Mouse (Mus musculus): ENCODE data around the gene Rad51b.

Rad51b gene

DNA sequence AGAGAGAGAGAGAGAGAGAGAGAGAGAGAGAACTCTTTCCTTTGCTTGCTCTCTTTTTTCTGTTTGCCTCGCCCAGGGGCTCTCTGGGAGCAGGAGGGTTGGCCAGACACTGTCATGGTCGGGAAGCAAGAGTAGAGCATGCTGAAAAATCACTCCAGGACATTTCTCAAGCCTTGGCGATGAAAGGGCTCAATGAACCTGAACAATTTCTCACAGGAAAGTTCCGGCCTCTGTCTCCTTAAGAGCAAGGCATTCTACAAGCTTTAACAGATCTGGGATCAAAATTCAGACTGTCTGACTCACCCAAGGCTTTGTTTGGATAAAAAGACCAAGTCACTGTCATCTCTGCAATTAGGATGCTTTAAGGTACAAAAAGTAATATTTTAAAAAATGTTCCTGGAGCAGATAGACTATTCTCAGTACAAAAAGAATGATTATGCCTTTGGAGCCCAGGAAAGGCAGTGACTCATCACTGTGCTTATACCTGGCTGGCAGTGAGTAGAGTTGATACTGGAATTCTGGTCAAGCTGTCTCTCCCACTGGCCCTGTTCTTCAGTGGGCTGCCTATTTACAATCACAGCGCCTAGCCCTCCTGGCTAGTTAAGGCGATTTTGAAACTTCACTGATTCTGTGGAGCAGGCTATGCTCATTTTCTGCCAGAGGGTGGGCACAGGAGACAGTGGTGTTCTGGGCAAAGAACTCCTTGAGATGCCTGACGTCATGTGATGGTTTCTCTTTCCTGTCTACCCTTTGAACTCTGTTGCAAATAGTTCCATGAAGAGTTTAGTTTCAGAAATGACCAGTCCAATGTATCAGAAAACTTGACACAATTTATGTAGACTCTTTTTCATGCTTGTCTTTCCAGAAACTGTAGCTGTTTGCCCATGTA, 352.0 kb downstream of the Rad51b start:
- DNase-seq (ENCODE audit: low read depth) = peak; percentile 47

DNA sequence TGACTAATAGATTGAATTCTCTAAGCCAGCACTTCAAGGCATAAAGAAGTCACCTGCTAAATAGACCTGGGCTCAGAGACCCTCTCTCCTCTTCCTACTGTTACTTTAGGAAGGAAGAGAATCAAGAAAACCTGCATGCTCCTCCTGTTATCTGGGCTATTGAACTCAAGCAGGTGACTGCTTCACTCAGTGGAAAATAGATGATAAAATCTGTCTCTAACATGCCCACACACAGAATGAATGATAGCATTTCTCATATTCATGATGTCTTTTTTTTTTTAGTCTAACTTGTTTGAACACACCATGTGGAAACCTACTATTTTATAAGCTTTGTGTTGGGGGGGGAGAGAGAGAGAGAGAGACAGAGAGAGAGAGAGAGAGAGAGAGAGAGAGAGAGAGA, 352.7 kb downstream of the Rad51b start:
- DNase-seq (ENCODE audit: low read depth) = peak; percentile 46

DNA sequence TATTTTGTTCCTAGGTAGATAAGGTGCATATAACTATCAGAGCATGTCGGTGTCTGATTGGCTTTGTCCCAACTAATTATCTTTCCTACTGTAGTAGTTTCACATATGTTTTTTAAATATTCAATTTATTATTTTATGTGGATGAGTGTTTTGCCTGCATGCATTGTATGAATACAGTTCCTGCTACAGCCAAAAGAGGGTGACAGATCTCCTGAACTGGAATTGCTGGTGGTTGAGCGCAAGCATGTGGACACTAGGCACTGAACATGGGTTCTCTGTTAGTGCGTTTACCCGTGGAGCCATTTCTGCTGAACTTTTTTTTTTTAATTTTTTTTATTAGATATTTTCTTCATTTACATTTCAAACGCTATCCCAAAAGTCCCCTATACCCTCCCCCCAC, 358.1 kb downstream of the Rad51b start:
- DNase-seq (ENCODE audit: low read depth) = no peak

DNA sequence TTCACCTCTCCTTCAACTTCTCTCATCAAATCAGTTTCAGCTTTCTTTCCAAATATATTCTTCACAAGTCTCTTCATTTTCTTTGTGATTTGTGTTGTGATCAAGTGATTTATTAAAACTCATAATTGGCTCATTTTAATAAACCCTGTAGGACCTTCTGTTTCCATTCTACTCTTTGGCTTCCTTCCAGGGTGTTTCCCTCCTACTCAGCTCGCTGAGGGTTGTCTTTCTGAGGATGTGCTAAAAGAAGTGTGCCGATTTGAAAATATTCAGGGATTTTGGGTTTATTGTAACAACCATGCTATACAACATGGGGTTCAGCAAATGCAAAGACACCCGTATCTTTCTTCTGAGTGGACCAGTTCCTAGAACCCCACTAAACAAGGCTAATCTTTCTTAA, 361.8 kb downstream of the Rad51b start:
- DNase-seq (ENCODE audit: low read depth) = no peak

DNA sequence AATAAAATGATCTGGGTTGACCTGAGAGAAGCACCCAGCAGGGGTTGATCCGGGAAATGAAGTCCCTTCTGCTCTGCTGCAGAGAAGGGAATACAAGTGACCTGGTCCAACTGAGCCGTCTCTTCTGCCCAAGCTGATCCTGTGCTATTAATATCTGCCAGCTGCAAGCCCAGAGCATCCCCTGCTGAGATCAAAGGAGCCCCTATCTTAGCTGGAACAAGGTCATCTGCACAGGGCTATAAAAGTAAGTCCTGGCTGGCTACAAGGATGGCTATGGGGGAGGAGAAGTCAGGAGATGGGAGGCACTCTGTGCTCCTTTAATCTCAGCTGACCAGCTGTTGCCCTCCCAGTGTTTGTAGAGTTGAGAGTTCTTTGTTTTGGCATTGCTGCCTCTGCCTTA, 364.2 kb downstream of the Rad51b start:
- no peak for DNase-seq (ENCODE audit: low read depth)

DNA sequence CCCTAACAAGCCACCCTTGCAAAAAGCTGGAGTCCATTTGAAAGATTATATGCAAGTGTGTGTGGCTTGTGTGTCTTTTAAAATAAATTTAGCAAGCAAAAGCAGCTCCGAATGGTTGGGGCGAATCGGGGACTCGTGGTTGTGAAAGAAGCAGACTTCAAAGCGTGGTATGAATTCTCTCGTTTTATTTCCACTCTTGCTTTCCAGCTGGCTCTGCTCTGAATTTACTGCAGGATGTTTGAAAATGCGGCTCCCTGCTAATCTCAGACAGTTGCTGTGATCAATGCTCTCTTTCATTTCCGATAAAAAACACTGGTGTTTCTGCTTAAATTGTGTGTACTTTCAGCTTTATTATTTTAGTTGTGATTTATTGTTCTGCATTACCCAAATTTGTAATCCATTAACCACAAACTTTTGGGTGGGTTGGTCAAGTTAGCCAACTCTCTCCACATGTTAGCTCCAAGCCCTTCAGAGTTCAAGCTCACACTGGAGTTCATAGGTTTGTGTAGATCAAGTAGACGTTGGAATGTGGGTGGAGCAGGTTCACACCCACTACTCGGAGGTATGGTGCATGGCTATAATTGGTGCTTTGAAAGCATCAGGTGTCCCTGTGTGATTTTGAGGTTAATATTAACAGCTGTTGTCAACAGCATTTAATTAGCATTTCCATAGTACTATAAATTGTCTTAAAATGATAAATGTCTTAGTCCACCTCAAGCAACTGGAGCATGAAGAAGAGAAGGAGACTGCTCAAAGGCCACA, 366.2 kb downstream of the Rad51b start:
- DNase-seq (ENCODE audit: low read depth) = peak; percentile 51

DNA sequence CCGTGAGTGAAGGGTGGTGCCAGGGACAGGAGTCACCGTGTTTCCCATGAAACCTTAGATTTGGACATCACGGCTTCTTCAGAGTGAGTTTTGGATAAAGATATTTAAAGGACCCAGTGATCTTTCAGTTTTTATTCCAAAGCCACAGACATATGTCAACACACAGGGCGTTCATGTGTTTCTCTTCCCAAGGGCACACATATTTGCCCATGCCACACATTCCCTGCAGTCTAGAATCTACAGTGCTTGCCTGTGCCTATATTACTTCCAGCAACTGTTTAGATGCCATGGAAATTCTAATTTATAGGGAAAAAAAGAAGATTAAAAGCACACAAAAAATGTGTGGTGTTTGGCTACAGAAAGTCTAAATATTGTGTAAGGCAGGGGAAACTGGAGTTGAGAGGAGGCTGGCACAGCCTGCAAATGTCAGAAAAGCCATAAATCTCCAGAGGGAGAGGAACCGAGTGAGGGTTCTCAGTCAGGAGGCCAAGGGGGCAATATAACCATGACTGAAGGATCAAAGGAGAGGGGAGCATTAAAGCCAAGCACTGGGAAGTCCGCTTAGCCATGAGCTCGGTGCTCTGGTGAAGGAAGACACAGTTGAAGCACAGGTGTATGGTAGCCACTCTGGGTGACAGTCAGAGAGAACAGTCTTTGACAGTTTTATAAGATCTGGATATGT, 367.0 kb downstream of the Rad51b start:
- no peak for DNase-seq (ENCODE audit: low read depth)

DNA sequence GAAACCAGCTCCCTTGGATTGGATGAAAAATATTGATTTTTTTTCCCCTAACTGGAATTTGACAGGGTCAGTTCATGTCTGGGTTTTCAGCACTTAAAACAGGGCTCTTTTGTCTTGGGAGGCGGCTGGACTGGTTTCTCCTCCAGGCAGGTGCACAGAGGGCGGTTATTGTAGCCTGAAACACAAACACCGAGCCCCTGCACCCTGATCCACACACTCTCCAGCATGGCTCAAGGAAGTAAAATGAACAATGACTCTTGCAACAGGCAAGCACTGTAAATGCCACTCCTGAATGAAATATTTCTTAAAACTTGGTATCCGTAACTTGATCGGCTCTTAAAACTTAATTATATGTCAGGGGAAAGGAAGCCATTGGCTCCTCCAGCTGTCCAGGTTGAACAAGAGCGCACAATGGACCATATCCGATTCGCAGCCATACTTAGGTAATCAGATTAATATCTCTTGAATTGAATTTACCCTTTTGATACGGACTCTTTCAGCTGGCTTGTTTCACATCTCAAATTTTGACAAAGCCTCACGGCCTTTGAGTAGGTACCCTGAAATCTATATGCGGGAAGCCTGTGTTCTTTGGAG, 377.9 kb downstream of the Rad51b start:
- no peak for DNase-seq (ENCODE audit: low read depth)

DNA sequence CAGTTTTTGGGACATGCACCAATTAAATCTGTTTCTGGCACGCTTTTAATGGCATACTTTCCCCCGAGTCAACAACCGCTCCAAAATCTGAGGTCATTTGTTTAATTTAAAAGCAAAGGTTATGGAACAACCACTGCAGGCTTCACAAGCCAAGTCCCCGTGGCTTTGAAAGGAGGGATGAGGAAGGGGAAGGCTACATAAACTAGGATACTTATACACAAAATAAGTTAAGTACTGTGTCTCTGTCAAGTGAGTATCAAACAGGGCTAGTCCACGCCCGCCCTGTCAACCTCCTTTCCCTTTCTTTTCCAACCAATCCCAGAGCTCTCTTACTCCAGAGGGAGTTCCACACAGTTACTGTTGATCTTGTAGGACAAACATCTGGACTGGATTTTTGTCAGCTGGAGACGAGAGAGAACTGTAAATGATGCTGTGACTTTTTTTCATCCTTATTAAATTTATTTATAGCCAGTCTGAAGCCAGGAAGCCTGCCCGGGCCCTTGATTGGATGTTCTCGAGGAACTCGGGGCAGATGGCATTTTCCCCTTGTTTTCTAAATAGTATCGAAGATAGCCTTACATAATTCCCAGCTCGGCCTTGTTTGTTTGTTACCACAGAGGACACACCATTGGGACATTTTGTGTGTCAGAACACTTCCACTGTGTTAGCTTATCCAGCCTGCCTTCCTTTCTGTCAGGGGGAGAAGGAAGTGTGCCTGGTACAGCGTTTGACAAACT, 378.5 kb downstream of the Rad51b start:
- DNase-seq (ENCODE audit: low read depth) = no peak

DNA sequence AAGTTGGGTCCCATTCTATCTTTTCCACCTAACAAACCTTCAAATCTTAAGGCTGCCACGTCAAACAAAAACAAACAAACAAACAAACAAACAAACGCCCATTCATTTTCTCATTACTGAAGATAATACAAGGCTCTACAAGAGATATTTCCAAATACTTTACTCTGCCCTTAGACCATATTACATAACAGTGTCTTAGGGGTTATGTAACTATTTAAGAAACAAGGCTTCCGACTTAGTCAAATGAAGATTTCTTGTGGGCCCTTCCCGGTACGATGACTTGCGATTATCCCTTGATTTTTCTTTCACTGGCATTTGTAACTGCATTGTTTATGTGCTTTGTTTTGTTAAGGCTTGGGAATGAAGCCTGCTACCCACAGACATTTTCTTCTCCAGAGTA, 379.2 kb downstream of the Rad51b start:
- no peak for DNase-seq (ENCODE audit: low read depth)

DNA sequence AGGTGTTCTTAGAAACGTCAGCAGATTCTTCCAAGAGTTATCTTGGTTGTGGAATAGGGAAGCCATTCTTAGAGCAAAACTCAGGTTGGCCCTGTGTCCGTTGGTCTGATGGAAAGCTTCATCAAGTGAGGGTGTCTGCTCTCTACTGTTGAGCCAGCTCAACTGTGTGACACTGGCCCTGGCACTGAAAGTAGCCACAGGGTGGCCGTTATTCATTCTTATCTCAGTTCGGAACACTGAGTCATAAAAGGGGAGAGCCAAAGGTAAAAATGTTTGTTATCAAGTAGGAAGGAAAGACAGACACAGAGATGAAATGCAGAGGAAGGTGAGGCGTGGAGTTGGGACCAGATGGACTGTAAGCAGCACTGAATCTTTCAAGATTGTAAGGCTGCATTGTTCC, 379.8 kb downstream of the Rad51b start:
- no peak for DNase-seq (ENCODE audit: low read depth)

DNA sequence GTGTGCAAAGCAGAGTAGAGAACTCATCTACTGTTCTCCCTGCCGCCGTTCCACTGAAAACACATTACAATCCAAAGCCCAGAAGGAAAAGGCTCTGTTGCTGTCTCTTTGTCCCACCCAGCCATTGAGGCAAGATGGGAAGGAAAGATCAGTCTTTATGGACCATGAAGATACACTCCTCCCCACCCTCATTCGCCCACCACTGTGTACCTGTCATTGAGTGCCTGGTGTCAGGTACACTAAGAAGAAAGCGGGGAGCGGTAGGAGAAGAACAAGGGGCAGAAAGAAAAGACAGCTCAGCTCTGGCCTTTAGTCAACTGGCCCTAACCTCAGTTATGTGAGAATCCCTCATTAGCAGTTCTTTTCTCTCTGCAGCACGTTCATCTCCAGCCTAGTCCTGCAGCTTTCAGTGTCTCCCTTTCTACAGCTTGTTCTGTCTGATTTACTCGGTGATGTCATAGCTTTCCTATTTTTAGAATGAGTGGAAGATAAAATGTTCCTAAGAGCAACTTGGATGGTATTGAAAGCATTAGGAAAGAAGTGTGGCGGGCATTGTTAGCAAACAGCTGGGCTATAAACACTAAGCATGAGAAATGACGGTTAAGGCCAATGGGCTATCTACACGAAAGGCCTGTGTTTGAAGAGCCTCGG, 382.3 kb downstream of the Rad51b start:
- no peak for DNase-seq (ENCODE audit: low read depth)

DNA sequence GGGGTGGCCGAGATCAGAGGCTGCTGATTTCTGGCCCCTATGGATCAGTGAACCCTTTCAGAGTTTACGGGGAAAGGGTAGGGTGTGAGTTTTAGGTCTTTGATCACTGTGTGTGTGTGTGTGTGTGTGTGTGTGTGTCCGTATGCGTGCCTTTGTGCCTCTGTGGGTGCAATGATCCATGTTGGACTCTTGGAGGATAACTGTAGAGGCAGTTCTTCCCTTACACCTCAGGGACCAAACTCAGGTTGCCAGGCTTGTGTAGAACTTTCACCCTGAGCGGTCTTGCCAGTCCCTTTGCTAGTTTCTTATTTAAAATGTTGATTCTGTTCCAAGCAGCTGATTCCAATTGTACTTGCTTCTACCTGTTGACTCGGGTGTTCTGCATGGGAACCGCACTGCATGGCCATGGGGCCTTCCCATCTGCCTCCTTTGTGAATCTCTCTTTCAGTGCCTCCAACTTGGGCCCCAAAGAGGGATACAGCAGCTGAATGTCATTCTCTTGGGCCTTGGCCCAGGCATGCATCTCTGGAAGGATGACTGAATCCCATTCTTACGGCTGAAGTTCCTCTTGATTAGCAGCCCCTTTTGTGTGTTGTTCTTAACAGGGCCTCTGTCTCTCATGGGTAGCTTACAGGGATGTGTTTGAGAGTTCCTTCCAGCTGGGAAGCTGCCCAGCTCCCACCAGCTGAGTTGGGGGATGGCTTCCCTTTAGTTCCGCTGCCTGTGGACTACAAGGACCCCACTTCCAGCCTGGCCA, 383.0 kb downstream of the Rad51b start:
- DNase-seq (ENCODE audit: low read depth) = no peak

DNA sequence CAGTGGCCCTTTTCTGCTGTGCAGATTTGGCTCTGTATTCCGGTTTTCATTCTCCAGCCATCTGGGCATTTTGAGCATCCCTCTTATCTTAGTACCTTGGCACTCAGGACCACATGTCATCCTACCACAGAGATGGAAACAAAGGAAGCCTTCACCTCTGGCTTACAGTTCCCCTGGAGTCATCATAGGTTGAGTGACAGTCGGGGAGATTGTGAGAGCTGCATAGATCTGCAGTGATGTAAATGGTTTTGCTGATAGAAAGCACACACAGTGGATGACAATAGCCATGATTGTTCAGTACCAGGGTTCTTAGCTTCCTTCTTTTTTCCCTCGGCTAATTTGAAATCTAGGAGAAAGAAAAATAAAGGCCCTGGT, 383.6 kb downstream of the Rad51b start:
- DNase-seq (ENCODE audit: low read depth) = no peak

DNA sequence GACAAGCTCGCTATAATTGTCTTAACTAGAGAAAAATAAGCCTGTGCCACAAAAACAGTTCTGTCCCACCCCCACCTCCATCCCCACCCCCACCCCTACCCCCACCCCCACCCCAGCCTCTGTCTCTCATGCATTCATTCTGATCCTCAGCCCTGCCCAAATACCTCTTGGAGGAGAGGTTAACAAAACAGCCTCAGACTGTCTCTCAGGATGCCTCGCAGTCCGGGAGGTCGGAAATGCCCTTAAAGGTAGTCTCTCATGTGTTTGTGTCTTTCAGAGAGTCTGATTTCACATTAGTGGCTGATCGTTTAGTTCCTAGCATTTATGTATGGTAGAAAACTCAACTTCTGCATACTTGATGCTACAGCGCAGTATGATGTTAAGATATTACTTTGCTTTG, 384.5 kb downstream of the Rad51b start:
- no peak for DNase-seq (ENCODE audit: low read depth)

DNA sequence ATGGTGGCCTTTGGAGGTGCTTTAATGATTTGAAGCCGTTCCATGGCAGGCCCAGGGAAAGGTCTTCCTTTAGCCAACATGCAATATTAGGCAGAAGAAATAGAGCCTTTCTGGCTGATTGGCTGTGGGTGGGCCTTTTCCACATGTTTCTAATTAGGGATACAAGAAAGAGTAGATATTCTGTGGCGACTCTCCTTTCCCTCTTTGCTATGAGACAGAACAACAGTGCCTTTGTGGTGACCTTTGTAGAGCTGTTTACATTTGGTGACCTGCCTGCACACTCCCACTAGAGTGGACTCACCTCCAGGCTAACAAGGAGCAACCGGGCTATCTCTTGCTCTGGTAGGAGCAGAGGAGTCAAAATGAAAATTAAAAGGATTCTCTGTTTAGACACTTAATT, 386.3 kb downstream of the Rad51b start:
- DNase-seq (ENCODE audit: low read depth) = no peak

DNA sequence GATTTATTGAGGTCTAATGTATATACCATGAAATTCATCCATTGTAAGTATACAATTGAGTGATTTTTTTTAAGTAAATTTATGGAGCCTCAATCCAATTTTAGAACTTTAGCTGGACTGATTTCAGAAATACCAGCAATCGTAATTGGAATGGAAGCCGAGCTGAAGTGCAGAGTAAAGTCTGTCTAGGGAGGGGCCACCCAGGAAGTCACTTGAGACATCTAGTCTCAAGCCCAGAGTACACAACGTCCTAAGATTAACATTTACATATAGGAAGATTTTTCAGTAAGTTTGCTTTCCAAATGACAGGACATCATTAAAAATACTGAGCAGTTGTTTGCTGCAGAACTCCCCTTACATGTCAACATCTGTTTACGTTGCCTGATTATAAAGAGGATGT, 386.7 kb downstream of the Rad51b start:
- DNase-seq (ENCODE audit: low read depth) = peak; percentile 50

DNA sequence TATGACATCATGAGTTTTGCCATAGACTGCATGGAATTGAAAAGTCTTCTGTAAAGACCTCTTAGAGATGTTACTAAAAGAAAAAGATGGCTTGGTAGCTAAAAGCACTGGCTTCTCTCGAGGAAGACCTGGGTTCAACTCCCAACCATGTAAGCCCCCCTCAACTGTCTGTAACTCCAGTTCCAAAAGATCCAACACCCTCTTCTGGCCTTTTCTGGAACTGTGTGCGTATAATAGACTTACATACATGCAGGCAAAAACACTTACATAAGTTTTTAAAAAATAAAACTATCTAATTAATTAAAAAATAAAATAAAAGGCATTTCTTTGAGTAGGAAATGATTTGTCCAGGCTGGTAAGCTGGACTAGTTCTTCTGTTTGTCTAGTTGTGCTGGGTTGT, 387.3 kb downstream of the Rad51b start:
- DNase-seq (ENCODE audit: low read depth) = peak; percentile 33

DNA sequence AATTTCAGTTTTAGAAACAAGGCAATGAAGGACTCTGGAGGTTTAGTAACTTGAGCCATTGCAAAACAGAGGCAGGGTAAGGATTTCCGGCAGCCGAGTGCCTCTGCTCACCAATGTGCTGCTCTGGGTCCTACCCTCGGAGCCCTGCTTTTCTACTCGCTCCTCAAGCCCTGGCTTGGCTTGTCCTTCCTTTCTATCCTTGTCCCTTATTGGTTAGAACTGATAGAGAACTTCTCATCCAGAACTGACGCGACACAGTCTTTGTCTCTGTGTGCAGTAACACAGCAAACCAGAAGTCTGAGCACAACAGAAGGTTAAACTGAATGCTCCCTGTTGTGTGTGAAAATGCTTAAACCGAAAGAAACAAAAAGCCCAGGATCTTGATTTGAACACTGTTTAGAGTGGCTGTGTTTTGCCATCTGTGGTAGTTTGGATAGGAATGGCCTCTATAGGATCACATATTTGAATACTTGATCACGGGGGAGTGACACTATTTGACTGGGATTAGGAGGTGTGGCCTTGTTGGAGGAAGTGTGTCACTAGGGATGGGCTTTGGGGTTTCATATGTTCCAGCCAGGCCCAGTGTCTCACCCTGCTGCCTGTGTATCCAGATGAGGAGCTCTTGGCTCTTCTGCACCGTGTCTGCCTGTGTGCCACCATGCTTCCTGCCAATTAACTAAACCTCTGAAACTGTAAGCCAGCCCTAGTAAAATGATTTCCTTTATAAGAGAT, 389.7 kb downstream of the Rad51b start:
- DNase-seq (ENCODE audit: low read depth) = no peak
